Mouse (Mus musculus) midbrain, postnatal 0 days (tissue): Measurements from ENCODE around the gene Sprtn. TPM values are rescaled to one million over a fixed set of nuclear protein-coding genes. Genes with fewer than 3 reads are reported as not detected.

Experiments
- ATAC-seq: fragments of 200-750 bp; cut with Nextera tagmentation; 2 replicates; pipeline ENCODE4 v1.8.0; 2017; ENCODE audit warnings: moderate number of reproducible peaks, mild to moderate bottlenecking, moderate TSS enrichment, moderate library complexity; ENCODE audit not compliant: low FRiP score
- DNase-seq: peaks from one replicate; pipeline ENCODE4 v3.0.0-alpha.2; 2015; ENCODE audit warnings: low spot score
- H3K27ac ChIP-seq: fragments of 300-500 bp; sonication (generic); 2 replicates; pipeline ENCODE4 v1.5.1; 2014; ENCODE audit warnings: low read depth, mild to moderate bottlenecking, low read length, mixed read lengths
- H3K27me3 ChIP-seq: fragments of 300-500 bp; sonication (generic); 2 replicates; pipeline ENCODE4 v1.6.1; 2014; ENCODE audit warnings: low read length, control low read depth, mixed read lengths; ENCODE audit not compliant: insufficient read depth
- H3K36me3 ChIP-seq: fragments of 300-500 bp; sonication (generic); 2 replicates; pipeline ENCODE4 v1.6.1; 2014; ENCODE audit warnings: low read length, control low read depth, mixed read lengths; ENCODE audit not compliant: insufficient read depth
- H3K4me1 ChIP-seq: fragments of 300-500 bp; sonication (generic); 2 replicates; pipeline ENCODE4 v1.6.1; 2014; ENCODE audit warnings: mild to moderate bottlenecking, control low read depth, antibody characterized with exemption, low read length, mixed read lengths; ENCODE audit not compliant: insufficient read depth
- H3K4me2 ChIP-seq: fragments of 300-500 bp; sonication (generic); 2 replicates; pipeline ENCODE4 v1.6.1; 2014; ENCODE audit warnings: low read depth, mild to moderate bottlenecking, low read length, mixed read lengths; ENCODE audit not compliant: poor library complexity, severe bottlenecking
- H3K4me3 ChIP-seq: fragments of 300-500 bp; sonication (generic); 2 replicates; pipeline ENCODE4 v1.5.1; 2014; ENCODE audit warnings: low read depth, mild to moderate bottlenecking, low read length, moderate library complexity
- H3K9ac ChIP-seq: fragments of 300-500 bp; sonication (generic); replicated peaks from 2 replicates; pipeline ENCODE4 v1.6.1; 2014; ENCODE audit warnings: mild to moderate bottlenecking, low read length, moderate library complexity, mixed read lengths; ENCODE audit not compliant: poor library complexity, severe bottlenecking
- H3K9me3 ChIP-seq: fragments of 300-500 bp; sonication (generic); 2 replicates; pipeline ENCODE4 v1.6.1; 2016; ENCODE audit warnings: low read length, control low read depth
- CTCF ChIP-seq: IDR thresholded peaks from 2 replicates; pipeline ENCODE4 v1.5.1; 2016; ENCODE audit warnings: antibody characterized with exemption, mild to moderate bottlenecking
- WGBS: fragments of 180-500 bp; shearing (Covaris S2); extraction: QIAGEN DNeasy Blood & Tissue Kit; methylation state at CpG from one replicate; pipeline ENCODE4 v1.1.7; 2014; 5-methylcytosine and 5-hydroxymethylcytosine counted together
- polyA plus RNA-seq: library from polyadenylated mRNA; unstranded; fragments of >200 nt; fragmentation: Nextera tagmentation; extraction: Ambion mirVana; gene quantifications from 2 replicates; pipeline ENCODE4 v1.2.1, GENCODE M21; 2015
- total RNA-seq: library from RNA; depleted of rRNA; stranded (reverse); fragments of >200 nt; gene quantifications from 2 replicates; pipeline ENCODE4 v1.2.3, GENCODE M21; 2014

Sprtn gene
- total and polyA plus RNA-seq, 2 experiments from 2014 or later, result 6.0 to 13.9 TPM

DNA sequence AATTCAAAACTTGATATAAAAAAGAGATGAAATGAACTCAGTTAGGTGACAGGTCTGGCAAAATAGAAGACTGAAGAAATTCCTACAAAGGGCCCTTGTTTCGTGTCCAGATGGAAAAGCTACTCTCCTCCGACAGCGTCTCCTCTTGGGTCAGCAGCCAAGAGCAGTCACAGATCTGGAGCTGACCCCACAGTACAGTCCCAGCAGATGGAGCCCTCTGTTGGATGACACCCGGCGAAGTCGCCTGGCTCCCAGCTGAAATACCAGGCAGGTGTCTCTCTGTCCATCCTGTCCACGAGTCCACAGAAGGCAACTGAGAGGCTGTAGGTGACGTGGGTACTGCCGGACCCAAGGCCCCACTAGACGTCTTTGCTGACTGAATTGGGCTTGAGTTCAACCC is 12.7 kb downstream of the Sprtn start:
- WGBS, result 80% methylated on average over 10 of the region's 10 CpGs
- no peak overlapping the region for H3K27ac ChIP-seq
- peaks cover 54% of the 10 kb centered on the region for H3K36me3 ChIP-seq
- H3K4me3 ChIP-seq, result no peak overlapping the region
- no peaks in the 10 kb centered on the region for H3K4me1 ChIP-seq
- ATAC-seq (no peak), DNase-seq (no peak)
- no peaks in the 10 kb centered on the region for H3K9me3 ChIP-seq
- no peak overlapping the region for H3K4me2 ChIP-seq
- peak; percentile 8; the same call in 1 of the 2 replicates for TF ChIP-seq CTCF
- no peak overlapping the region for H3K9ac ChIP-seq
- no peaks in the 10 kb centered on the region for H3K27me3 ChIP-seq

- no peaks in the 10 kb centered on the region for H3K27me3 ChIP-seq
- no peak for TF ChIP-seq CTCF
- peaks cover 49% of the 10 kb centered on the region for H3K36me3 ChIP-seq
- H3K9ac ChIP-seq, result no peak overlapping the region
- H3K9me3 ChIP-seq, result no peaks in the 10 kb centered on the region
- 83% methylated on average over 17 of the region's 17 CpGs for WGBS
- no peak overlapping the region for H3K4me2 ChIP-seq
- ATAC-seq (no peak), DNase-seq (no peak)
- no peaks in the 10 kb centered on the region for H3K4me1 ChIP-seq
- H3K4me3 ChIP-seq, result no peak overlapping the region
- H3K27ac ChIP-seq, result no peak overlapping the region
Measured at GRCm38 (mm10) chr8:124911938-124912872, 14.5 kb downstream of the Sprtn start.

- Histone ChIP-seq H3K4me1 (no peaks in the 10 kb centered on the region), H3K4me2 (no peak overlapping the region), H3K36me3 (peaks cover 45% of the 10 kb centered on the region), H3K27ac (no peak overlapping the region), H3K9me3 (no peaks in the 10 kb centered on the region), H3K27me3 (no peaks in the 10 kb centered on the region), H3K9ac (no peak overlapping the region), H3K4me3 (no peak overlapping the region)
- no peak for TF ChIP-seq CTCF
- DNase-seq (no peak), ATAC-seq (no peak)
- WGBS, result 100% methylated on average over 5 of the region's 5 CpGs
Measured at GRCm38 (mm10) chr8:124914061-124914460, 16.4 kb downstream of the Sprtn start.

- Histone ChIP-seq H3K4me3 (no peak overlapping the region), H3K9me3 (no peaks in the 10 kb centered on the region), H3K36me3 (peaks cover 17% of the 10 kb centered on the region), H3K4me1 (no peaks in the 10 kb centered on the region), H3K4me2 (no peak overlapping the region), H3K9ac (no peak overlapping the region), H3K27ac (no peak overlapping the region), H3K27me3 (no peaks in the 10 kb centered on the region)
- ATAC-seq (no peak), DNase-seq (no peak)
- TF ChIP-seq CTCF, result no peak
- WGBS, result 83% methylated on average over 18 of the region's 18 CpGs
Measured at GRCm38 (mm10) chr8:124917741-124918484, 20.2 kb downstream of the Sprtn start.

DNA sequence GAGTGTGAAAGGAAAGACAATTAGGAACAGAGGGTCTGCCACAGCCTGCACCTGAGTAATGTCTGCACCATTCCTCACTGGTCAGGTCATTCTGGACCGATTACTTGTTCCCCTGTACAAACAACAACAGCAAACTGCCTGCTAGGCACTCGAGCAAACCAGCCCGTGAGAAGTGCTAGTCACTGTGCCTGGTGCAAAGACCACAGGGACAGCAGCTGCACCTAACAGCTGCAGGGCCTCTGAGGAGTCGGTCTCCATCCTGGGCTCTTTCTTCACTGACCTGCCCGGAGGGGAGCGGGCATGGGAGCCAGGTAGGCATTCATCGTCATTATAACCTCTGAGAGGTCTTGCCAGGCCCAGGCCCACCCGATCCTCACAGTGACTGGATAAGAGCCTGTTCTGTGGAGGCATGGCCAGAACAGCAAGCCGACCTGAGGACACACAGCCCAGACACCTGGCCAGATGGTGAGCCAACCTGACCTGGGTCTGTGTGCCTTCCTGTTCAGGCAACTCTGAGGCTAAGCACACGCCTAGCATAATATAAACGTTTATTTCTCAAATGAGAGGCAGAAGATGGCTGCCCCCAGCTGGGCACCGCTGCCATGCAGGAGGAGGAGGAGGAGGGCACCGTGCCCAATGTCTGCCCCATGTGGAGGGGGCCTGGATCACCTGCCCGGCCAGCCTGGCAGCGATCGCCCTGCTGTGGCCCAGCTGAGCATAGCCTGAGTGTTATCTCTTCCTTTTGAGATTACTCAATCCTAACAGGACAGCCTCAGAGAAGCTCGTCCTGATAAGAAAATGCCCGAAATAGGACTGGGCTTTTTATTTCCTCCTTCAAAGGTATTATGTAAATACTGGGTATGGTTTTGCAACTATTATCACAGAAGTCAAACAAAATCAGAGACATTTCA is 23.9 kb downstream of the Sprtn start:
- Histone ChIP-seq H3K27ac (no peak overlapping the region), H3K36me3 (no peaks in the 10 kb centered on the region), H3K4me2 (no peak overlapping the region), H3K27me3 (no peaks in the 10 kb centered on the region), H3K9ac (no peak overlapping the region), H3K9me3 (no peaks in the 10 kb centered on the region), H3K4me3 (no peak overlapping the region), H3K4me1 (no peaks in the 10 kb centered on the region)
- ATAC-seq, result no peak
- WGBS, result 75% methylated on average over 18 of the region's 18 CpGs
- TF ChIP-seq CTCF, result no peak
- DNase-seq, result no peak
